Mouse (Mus musculus): ENCODE measurements around the gene 4930519P11Rik.

Gene 4930519P11Rik

DNA sequence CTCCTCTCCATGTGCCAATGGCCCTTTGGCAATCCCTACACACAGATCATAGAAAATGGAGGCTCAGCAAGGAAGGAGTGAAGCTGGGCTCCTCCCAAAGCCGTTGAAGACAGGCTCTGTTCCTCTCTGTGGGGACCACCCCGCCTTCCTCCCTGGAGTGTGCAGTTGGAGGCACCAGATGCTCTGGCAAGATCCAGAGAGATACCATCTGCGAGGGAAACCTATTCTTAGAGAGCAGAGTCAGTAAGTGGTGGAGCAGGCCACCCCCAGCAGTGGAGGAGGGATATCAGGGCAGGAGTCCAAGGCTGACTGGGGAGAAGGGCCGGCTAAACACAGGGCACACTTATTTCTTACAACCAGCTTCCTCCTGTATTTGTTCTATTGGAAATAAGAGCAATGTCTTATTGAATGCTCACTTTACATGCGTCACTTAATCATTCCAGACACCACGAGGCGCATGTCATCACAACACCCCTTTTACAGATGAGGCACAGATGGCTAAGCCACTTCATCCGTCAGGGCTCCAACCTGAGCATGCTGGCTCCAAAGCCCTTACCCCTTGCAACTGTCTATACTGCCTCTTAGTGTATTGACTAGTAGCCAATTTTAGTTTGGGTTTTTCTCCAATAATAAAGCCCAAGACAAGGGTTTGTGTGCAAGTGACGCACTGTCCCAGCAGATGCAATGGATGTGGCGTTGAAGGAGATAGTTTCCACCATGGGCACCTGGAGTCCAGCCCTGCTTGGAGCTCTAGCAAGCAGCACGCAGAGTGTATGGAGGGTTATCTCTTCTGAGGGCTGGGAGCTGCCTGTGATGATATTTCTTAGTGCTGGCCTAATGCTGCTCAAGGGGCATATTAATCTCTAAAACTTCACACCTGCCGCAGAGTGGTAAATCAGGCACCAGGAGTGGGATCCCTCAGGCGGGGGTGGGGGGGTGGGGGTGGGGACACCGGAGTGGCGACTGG lies 29.0 kb downstream of the 4930519P11Rik start:
- DNase-seq (ENCODE audit: low spot score in 2 of 2): peak; percentile 91 to 96

DNA sequence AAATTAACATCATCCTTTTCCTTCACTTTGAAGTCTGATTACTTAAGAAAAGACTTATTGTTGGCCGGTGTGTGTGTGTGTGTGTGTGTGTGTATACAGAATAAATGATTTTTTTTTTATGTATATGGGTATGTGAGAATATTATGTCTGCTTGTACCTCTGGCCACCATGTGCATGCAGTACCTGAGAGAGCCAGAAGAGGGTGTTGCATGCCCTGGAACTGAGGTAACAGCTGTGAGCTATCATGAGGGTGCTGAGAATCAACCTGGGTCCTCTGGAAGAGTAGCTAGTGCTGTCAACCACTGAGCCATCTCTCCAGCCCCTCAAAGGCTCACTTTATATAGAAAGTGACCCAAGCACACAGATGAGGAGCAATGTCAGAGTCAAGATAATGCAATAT lies 31.8 kb downstream of the 4930519P11Rik start:
- no peak for DNase-seq (ENCODE audit: low spot score in 2 of 2)

DNA sequence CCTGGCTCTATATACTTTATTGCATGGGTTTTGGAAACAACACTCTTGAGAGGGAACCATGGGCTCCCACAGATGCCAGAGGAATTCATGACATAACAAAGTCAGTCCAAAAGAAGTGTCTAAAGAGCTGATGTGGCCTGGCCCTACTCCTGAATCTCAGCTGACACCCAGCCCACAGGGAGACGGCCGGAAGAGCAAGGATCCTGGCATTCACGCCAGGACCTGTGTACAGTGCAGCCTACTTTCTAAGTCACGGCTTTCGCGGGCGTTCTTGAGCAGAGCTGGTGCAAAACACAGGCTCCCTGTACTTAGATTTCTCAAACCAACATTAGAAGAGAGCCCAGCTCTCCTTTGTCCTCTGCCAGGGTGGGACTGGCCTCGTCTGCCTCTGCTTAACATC lies 32.7 kb downstream of the 4930519P11Rik start:
- DNase-seq (ENCODE audit: low spot score in 2 of 2): no peak

DNA sequence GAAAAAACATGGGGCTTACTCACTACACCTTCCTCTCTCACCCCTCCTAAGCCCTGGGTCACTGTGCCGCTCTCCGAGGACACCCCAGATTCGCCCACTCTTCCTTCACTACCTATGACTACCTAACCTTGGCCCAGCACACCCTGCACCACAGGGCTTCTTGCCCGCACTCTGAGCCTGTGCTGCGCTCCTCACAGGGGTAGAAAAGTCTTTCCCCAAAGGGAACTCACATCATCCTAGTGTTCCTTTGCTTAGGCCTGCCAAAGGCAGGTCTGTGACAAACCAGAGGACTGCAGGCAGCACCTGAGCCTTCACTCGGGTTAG lies 35.5 kb downstream of the 4930519P11Rik start:
- no peak for DNase-seq (ENCODE audit: low spot score in 2 of 2)

DNA sequence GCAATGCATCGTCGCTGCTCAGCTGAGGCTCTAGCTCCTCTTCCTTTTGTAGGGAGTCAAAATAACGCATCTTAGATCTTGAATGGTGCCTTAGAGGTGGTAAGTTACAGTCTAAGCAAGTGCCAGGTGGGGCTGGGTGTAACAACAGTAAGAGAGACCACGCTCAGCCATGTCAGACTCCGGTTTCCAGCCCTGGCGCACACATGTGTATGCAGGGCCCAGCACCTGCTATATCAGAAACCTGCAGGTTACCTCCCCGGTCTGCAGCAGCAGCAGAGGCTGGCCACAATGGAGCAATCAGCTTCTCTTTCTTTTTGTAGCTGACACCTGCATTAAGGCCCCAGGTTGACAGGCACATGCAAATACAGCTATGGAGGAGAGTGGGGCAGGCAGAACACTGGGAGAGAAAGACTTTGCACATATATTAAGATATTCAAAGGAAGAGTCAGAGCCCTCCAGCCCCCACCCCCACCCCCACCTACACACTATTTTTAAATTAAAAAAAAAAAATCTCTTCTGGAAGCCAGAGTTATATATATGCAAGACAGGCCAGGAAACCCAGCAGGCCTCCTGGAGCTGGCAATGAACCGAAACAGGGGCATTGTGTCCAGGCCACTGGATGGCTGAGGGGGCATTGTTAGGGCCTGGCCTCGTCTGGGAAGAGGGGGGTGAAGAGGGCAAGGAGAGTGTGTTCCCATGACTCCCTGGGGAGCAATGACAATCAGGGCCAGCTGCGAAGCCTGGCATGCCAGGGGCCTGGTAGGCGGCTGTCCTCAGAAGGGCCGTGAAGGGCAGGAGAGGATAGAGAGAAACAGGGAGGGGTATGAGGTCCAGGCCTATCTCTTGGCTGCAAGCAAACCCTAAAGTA lies 36.1 kb downstream of the 4930519P11Rik start:
- no peak for DNase-seq (ENCODE audit: low spot score in 2 of 2)

DNA sequence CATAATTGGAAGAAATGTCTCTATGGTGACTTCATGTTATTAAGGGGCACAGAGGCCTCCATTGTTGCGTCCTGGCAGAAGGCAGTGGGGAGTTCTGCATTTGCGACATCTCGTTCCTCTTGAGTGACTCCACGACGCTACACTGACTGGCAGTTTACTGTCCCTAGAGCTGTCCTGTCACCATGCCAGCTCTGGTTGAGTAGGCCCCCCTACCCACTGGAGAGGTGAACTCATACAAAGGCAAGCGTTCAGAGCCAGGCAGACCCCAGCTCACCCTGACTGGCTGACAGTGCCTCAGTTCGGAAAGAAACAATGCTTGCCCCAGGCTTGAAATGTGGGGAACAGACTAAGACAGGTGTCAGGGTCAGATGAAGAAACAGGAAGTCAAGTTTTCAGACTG lies 39.0 kb downstream of the 4930519P11Rik start:
- DNase-seq (ENCODE audit: low spot score in 2 of 2): no peak

DNA sequence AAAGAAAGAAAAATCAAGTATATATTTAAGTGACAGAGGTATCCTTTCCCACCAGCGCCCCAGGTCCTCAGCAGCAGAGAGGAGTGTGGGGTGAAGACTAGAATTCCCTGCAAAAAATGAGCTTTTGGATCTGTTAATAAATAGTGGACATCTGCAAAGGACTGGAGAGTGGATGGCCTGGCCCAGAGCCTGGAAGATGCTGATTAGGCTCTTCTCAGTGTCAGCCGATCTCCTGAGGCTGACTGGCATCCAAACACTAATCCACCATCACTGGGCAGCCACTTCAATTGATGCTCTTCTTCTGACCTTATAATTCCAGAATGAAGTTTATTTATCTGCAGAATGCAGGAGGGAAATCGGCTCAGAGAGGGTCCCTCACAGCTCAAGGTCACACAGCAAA lies 40.2 kb downstream of the 4930519P11Rik start:
- no peak for DNase-seq (ENCODE audit: low spot score in 2 of 2)

DNA sequence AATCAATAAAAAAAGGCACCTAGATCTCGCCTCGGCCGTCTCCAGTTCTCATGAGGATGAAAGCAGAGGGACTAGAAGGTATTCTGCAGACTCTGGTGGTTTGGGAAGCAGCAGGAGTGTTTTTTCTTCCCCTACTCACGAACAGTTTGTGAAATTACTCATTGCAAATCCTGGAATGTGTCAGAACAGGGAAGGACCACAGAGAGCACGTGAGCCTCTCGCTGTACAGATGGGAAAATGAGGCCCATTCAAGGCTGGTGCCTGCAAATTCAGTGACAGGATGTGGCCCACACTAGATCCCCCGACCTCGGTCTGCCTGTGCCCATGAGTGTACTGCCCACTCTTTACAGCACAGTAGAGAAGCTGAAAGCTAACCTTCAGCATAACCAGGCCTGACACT lies 41.3 kb downstream of the 4930519P11Rik start:
- DNase-seq (ENCODE audit: low spot score in 2 of 2): no peak

DNA sequence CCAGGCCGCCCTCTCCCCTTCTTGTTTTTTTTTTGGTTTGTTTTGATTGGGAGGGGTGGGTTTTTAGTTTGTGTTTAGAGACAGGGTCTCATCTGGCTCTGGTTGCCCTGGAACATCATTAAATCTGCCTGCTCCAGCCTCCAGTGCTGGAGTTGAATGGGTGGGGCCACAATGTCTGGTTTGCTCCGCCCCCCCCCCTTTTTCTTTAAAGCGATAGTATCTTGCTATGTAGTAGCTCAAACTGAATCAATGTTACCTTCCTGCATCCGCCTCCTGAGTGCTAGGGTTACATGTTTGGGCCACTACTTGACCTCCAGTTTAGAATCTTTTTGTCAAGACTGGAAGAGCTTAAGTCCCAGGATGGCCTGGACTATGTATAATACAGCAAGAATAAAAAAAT lies 42.0 kb downstream of the 4930519P11Rik start:
- no peak for DNase-seq (ENCODE audit: low spot score in 2 of 2)

DNA sequence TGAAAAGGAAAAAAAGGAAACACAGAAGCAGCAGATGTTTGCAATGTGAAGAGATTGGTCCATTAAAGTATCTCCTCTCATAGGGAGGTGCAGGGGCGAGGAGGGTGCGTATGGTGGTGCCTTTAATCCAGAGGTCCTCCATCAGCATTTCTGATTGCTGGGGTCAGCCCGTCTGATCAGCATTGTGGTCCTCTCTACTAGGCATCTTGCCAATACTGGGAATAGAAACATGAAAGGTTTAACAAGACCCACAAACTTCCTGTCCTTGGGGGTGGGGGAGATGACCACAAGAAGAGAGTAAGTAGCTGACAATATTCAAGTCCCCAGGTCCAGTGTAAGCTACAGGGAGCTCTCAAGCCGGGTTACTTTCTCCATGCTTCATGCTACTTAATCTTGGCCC lies 42.6 kb downstream of the 4930519P11Rik start:
- DNase-seq (ENCODE audit: low spot score in 2 of 2): no peak

DNA sequence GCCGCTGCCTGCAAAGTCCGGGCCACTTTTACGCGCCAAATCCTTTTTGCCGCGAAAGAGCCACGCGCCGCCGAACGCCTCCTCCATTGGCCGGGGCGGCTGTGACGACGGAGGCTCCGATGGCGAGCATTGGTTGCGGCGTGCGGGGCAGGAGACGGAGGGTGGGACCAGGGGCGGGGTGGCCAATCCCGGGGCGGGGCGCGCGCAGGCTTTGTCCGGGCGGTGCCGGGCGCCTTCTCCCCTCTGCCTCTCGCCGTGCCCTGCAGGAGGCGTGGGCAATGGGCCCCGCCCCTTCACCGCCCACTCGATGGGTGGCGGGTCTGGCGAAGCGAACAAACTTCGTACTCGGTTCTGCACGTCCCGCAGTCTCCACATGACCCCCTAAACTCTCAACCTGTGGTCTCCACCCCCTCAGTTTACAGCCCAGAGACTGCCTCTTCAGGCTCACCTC lies 43.4 kb downstream of the 4930519P11Rik start, which contains the start of gene E2f1:
Gene E2f1 (minus strand): TSS at position 57 of the 451 bp plus-strand sequence.
- peak; percentile 90 to 95 for DNase-seq (ENCODE audit: low spot score in 2 of 2)

DNA sequence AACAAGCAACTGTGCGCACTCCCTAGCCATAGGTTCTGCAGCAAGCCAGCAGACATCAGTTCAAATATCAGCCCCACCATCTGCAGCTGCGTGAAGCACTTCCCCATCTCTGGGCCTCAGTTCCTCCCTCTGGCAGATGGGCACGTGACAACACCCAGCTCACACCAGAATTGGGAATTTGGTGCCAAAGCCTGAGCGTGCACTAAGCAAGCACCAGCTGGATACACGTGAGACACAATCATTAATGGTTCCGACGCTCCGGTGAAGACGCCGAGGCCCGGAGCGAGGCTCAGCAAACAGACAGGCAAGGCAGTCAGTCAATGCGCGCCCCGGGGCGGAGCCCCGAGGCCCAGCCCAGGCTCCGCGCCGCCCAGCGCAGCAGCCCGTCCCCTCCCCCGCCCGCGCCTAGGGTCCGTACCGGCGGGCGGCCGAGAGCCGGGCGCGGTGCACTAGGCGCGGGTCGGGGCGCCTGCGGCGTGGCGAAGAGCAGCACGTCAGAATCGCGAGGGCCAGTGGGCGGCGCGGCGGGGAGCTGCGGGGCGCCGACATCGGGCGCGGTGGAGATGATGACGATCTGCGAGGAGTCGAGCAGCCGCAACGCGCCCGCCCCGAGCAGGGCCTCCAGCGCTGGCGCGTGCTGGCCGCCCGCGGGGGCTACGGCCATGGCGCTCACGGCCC lies 44.0 kb downstream of the 4930519P11Rik start:
- peak; percentile 66 for DNase-seq (ENCODE audit: low spot score in 2 of 2)

DNA sequence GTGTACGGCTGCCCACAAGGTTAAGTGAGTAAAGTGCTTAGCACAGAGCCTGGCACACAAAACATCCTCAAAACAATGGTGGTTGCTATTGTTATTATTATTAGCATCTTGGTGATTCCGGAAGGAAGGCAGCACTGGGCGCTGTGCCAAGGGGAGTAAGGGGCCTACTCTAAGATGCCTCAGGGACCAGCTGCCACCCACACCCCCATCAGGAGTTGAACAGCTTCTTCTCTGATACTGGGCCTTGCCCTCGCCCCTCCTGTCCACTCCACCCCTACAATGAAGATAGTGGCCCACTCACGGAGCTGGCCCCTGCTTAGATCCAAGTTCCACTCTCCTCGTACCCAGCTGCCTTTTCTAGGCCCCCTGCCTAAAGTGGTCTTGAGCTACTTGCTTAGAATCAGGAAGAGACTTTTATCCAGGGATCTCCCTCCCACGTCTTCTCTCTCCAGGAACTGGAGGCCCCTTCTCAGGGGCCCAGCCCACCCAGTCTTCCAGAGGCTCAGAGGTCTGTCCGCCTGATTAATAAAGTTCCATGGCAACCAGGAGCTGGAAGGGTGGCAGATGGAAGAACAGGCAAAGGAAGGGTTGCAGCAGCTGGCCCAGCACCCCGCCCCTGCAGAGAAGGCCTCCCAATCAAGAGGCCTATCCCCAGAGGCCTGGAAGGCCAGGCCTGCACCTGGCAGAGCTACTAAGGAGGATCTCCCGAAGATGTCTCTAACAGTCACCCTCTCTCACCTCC lies 44.7 kb downstream of the 4930519P11Rik start:
- DNase-seq (ENCODE audit: low spot score in 2 of 2): no peak

DNA sequence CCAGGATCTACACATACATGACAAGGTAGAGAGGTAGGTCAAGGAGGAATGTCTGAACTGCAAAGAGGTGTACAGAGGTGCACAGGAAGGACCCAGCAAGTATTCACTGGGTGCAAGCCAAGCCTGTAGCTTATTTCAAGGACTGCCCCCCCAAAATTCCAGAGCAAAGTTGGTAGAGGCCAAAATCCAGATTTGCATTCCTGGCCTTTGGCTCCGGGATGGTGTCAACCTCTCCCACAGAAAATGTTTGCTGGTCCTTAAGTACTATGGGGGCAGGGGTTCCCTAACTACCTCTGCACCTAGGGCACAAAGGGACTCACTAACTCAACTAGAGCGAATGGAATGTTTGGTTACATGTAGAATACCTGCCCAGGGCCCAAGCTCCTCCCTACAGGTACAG lies 45.5 kb downstream of the 4930519P11Rik start:
- no peak for DNase-seq (ENCODE audit: low spot score in 2 of 2)

DNA sequence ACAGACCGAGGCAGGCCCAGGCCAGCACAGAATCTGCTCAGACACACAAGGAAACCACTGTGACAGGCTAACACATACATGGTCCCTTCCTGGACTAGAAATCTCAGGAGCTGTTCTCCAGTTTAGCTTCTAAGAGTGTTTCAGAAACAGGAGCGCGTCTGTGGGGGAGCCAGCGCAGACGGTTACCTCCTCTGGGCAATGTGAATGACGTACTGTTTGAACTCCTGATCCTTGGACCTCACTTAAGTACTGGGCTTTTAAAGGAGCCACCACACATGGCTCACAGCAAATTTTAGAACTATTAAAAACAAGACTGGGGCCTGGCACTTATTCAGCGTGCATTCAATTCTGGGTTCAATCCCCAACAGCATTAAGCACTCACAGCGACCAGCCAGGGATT lies 46.6 kb downstream of the 4930519P11Rik start:
- no peak for DNase-seq (ENCODE audit: low spot score in 2 of 2)

DNA sequence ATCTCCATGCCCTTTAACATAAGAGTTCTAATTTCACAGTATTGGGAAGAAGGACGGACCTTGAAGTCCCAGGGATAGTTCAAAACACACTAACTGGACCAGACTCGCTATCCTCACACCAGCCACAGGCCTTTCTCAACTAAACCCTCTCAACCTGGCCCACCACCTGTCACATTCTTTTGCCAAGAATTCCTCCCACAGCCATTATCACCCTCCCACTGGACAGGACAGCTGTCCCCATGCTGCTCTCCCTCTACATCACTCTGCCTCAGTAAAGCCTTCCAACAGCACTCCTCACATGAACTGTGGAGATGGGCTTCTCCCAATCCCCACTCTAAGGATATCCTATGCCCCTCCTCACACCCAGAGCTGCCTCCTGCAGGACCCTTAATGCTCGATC lies 47.7 kb downstream of the 4930519P11Rik start:
- DNase-seq (ENCODE audit: low spot score in 2 of 2): peak in 1 of 2 experiments; percentile 56

DNA sequence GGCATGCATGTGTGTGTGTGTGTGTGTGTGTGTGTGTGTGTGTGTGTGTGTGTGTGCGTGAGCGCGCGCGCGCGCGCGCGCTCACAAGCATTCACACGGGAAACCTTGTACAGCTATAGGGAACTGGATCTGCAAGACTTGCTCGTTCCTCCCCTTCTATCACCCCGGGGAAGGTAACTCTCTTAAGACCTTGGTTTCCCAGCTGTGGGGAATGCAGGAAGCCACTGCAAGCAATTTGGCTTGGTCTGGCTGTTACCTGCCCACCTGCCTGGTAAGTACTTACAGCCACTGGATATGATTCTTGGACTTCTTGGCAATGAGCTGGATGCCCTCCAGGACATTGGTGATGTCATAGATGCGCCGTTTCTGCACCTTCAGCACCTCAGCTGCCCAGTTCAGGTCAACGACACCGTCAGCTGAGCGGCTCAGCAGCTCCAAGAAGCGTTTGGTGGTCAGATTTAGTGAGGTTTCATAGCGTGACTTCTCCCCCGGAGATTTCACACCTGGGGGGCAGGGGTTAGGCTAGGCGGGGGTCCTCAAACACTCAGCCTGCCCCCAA lies 49.5 kb downstream of the 4930519P11Rik start:
- no peak for DNase-seq (ENCODE audit: low spot score in 2 of 2)

Data from frontal cortex, postnatal 36 days (tissue).